Mouse (Mus musculus): ENCODE data around the gene Tnnt2. TPM values are rescaled to one million over a fixed set of nuclear protein-coding genes. Genes with fewer than 3 reads are reported as not detected.

Tnnt2 gene
- polyA plus RNA-seq, 1 experiment = not detected

- Histone ChIP-seq H3K4me1 (ENCODE audit: control insufficient read depth, insufficient read depth, insufficient read length, low read length) (no peaks in the 10 kb centered on the region), H3K27ac (replicated peaks; ENCODE audit: low read depth, low read length) (no peak overlapping the region), H3K4me3 (ENCODE audit: insufficient read depth, low read depth, low read length) (no peak overlapping the region)
Observed at GRCm38 (mm10) chr1:135840675-135841395, 4.7 kb downstream of the Tnnt2 start.

- H3K4me1 ChIP-seq (ENCODE audit: control insufficient read depth, insufficient read depth, insufficient read length, low read length) = no peaks in the 10 kb centered on the region
- H3K27ac ChIP-seq (replicated peaks; ENCODE audit: low read depth, low read length) = no peak overlapping the region
- no peak overlapping the region for H3K4me3 ChIP-seq (ENCODE audit: insufficient read depth, low read depth, low read length)
Observed at GRCm38 (mm10) chr1:135843519-135844262, 7.5 kb downstream of the Tnnt2 start.

- Histone ChIP-seq H3K27ac (replicated peaks; ENCODE audit: low read depth, low read length) (no peak overlapping the region), H3K4me3 (ENCODE audit: insufficient read depth, low read depth, low read length) (no peak overlapping the region), H3K4me1 (ENCODE audit: control insufficient read depth, insufficient read depth, insufficient read length, low read length) (no peaks in the 10 kb centered on the region)
Observed at GRCm38 (mm10) chr1:135844481-135844880, 8.3 kb downstream of the Tnnt2 start.

GRCm38 (mm10) chr1:135846632-135847031 lies 10.5 kb downstream of the Tnnt2 start:
- H3K4me1 ChIP-seq (ENCODE audit: control insufficient read depth, insufficient read depth, insufficient read length, low read length) = no peaks in the 10 kb centered on the region
- H3K27ac ChIP-seq (replicated peaks; ENCODE audit: low read depth, low read length) = no peak overlapping the region
- H3K4me3 ChIP-seq (ENCODE audit: insufficient read depth, low read depth, low read length) = no peak overlapping the region

- Histone ChIP-seq H3K4me1 (ENCODE audit: control insufficient read depth, insufficient read depth, insufficient read length, low read length) (no peaks in the 10 kb centered on the region), H3K27ac (replicated peaks; ENCODE audit: low read depth, low read length) (no peak overlapping the region), H3K4me3 (ENCODE audit: insufficient read depth, low read depth, low read length) (no peak overlapping the region)
Observed at GRCm38 (mm10) chr1:135847139-135847562, 11.0 kb downstream of the Tnnt2 start.

GRCm38 (mm10) chr1:135847611-135848351 lies 11.6 kb downstream of the Tnnt2 start:
- H3K4me3 ChIP-seq (ENCODE audit: insufficient read depth, low read depth, low read length) = no peak overlapping the region
- no peaks in the 10 kb centered on the region for H3K4me1 ChIP-seq (ENCODE audit: control insufficient read depth, insufficient read depth, insufficient read length, low read length)
- no peak overlapping the region for H3K27ac ChIP-seq (replicated peaks; ENCODE audit: low read depth, low read length)

GRCm38 (mm10) chr1:135850722-135851512 lies 14.8 kb downstream of the Tnnt2 start:
- no peaks in the 10 kb centered on the region for H3K4me1 ChIP-seq (ENCODE audit: control insufficient read depth, insufficient read depth, insufficient read length, low read length)
- H3K4me3 ChIP-seq (ENCODE audit: insufficient read depth, low read depth, low read length) = no peak overlapping the region
- no peak overlapping the region for H3K27ac ChIP-seq (replicated peaks; ENCODE audit: low read depth, low read length)

- no peak overlapping the region for H3K4me3 ChIP-seq (ENCODE audit: insufficient read depth, low read depth, low read length)
- no peak overlapping the region for H3K27ac ChIP-seq (replicated peaks; ENCODE audit: low read depth, low read length)
- no peaks in the 10 kb centered on the region for H3K4me1 ChIP-seq (ENCODE audit: control insufficient read depth, insufficient read depth, insufficient read length, low read length)
Observed at GRCm38 (mm10) chr1:135852044-135852756, 16.0 kb downstream of the Tnnt2 start.

GRCm38 (mm10) chr1:135853200-135853599 lies 17.0 kb downstream of the Tnnt2 start:
- Histone ChIP-seq H3K4me1 (ENCODE audit: control insufficient read depth, insufficient read depth, insufficient read length, low read length) (no peaks in the 10 kb centered on the region), H3K4me3 (ENCODE audit: insufficient read depth, low read depth, low read length) (no peak overlapping the region), H3K27ac (replicated peaks; ENCODE audit: low read depth, low read length) (no peak overlapping the region)

GRCm38 (mm10) chr1:135854591-135855343 lies 18.6 kb downstream of the Tnnt2 start:
- Histone ChIP-seq H3K4me3 (ENCODE audit: insufficient read depth, low read depth, low read length) (no peak overlapping the region), H3K27ac (replicated peaks; ENCODE audit: low read depth, low read length) (no peak overlapping the region), H3K4me1 (ENCODE audit: control insufficient read depth, insufficient read depth, insufficient read length, low read length) (no peaks in the 10 kb centered on the region)

- H3K27ac ChIP-seq (replicated peaks; ENCODE audit: low read depth, low read length) = no peak overlapping the region
- H3K4me3 ChIP-seq (ENCODE audit: insufficient read depth, low read depth, low read length) = no peak overlapping the region
- no peaks in the 10 kb centered on the region for H3K4me1 ChIP-seq (ENCODE audit: control insufficient read depth, insufficient read depth, insufficient read length, low read length)
Observed at GRCm38 (mm10) chr1:135855344-135855687, 19.2 kb downstream of the Tnnt2 start.

- no peak overlapping the region for H3K4me3 ChIP-seq (ENCODE audit: insufficient read depth, low read depth, low read length)
- H3K4me1 ChIP-seq (ENCODE audit: control insufficient read depth, insufficient read depth, insufficient read length, low read length) = no peaks in the 10 kb centered on the region
- no peak overlapping the region for H3K27ac ChIP-seq (replicated peaks; ENCODE audit: low read depth, low read length)
Observed at GRCm38 (mm10) chr1:135856070-135856469, 19.9 kb downstream of the Tnnt2 start.

- no peaks in the 10 kb centered on the region for H3K4me1 ChIP-seq (ENCODE audit: control insufficient read depth, insufficient read depth, insufficient read length, low read length)
- H3K27ac ChIP-seq (replicated peaks; ENCODE audit: low read depth, low read length) = no peak overlapping the region
- H3K4me3 ChIP-seq (ENCODE audit: insufficient read depth, low read depth, low read length) = no peak overlapping the region
Observed at GRCm38 (mm10) chr1:135857137-135857775, 21.1 kb downstream of the Tnnt2 start.
